ENCODE assay signal across 26 mouse cellular contexts in genomic region chr16:85035815-85036214, GRCm38 (mm10).
DNase-seq lines count a peak whose midpoint lies in the region; ATAC-seq lines count a peak whose summit lies in the region.
"Had no signal": no experiment of that assay in that cellular context is flagged by ENCODE, and none has a peak within 500 bp of the region (broad histone marks: within the 10 kb centered on the region; RNA-seq: fewer than 3 reads in every experiment).

No protein-coding gene starts in this region.

- no peak overlapping the region for H3K4me2 ChIP-seq in forebrain, embryonic 15.5 days (replicated peaks)
- no peak overlapping the region for H3K4me2 ChIP-seq in forebrain, embryonic 14.5 days (ENCODE audit: low read length)
- H3K4me2 ChIP-seq in midbrain, embryonic 13.5 days (replicated peaks) = no peak overlapping the region
- H3K4me2 ChIP-seq in midbrain, embryonic 11.5 days = no peak overlapping the region
- H3K4me2 ChIP-seq in neural tube, embryonic 15.5 days = no peak overlapping the region
- H3K4me2 ChIP-seq: heart, embryonic 15.5 days; kidney, embryonic 15.5 days; limb, embryonic 12.5 days; lung, embryonic 15.5 days; midbrain, embryonic 12.5 days had no signal

- no peak for DNase-seq in forebrain, embryonic 14.5 days (ENCODE audit: low spot score)
- DNase-seq in midbrain, embryonic 11.5 days (ENCODE audit: low spot score, missing footprints) = no peak
- peak; percentile 47 for DNase-seq in brain, adult 2 months (ENCODE audit: low read depth, low spot score)
- no peak for DNase-seq in thymus, postnatal 25 days
- DNase-seq: adrenal gland, postnatal 14 days; cerebellum, adult 18-20 months; cerebellum, postnatal 10 days; gastrocnemius, postnatal 10 days; kidney, adult 11 months; kidney, postnatal 25 days; right cerebral cortex, adult 18-20 months; thymus, adult 18-20 months; thymus, postnatal 36 days had no signal

- no peak overlapping the region for H3K4me3 ChIP-seq in forebrain, embryonic 15.5 days
- H3K4me3 ChIP-seq in forebrain, embryonic 14.5 days (ENCODE audit: low read depth, low read length) = no peak overlapping the region
- H3K4me3 ChIP-seq in midbrain, embryonic 13.5 days (replicated peaks) = no peak overlapping the region
- no peak overlapping the region for H3K4me3 ChIP-seq in midbrain, embryonic 11.5 days (ENCODE audit: low read depth, low read length)
- no peak overlapping the region for H3K4me3 ChIP-seq in neural tube, embryonic 15.5 days (replicated peaks)
- H3K4me3 ChIP-seq: heart, embryonic 15.5 days; kidney, embryonic 15.5 days; left cerebral cortex, adult 2 months; limb, embryonic 12.5 days; lung, embryonic 15.5 days; midbrain, embryonic 12.5 days; myocyte had no signal

- no peak overlapping the region for H3K27ac ChIP-seq in forebrain, embryonic 15.5 days (replicated peaks)
- H3K27ac ChIP-seq in forebrain, embryonic 14.5 days (ENCODE audit: low read depth, low read length) = no peak overlapping the region
- 0 out of 2 replicates have a peak overlapping the region, but pooled peaks have one; percentile 30 for H3K27ac ChIP-seq in midbrain, embryonic 13.5 days
- no peak overlapping the region for H3K27ac ChIP-seq in midbrain, embryonic 11.5 days (ENCODE audit: low read depth, low read length)
- 0 out of 2 replicates have a peak overlapping the region, but pooled peaks have one; percentile 4 for H3K27ac ChIP-seq in neural tube, embryonic 15.5 days (replicated peaks)
- H3K27ac ChIP-seq: heart, embryonic 15.5 days; kidney, embryonic 15.5 days; left cerebral cortex, adult 2 months; limb, embryonic 12.5 days; lung, embryonic 15.5 days; midbrain, embryonic 12.5 days; stomach, postnatal 0 days had no signal

- peaks cover 12% of the 10 kb centered on the region for H3K36me3 ChIP-seq in forebrain, embryonic 15.5 days
- peaks cover 14% of the 10 kb centered on the region for H3K36me3 ChIP-seq in forebrain, embryonic 14.5 days (ENCODE audit: control insufficient read depth, insufficient read depth, low read length)
- H3K36me3 ChIP-seq in midbrain, embryonic 13.5 days = peaks cover 29% of the 10 kb centered on the region
- peaks cover 4% of the 10 kb centered on the region; the same call in 1 of the 2 replicates for H3K36me3 ChIP-seq in midbrain, embryonic 11.5 days (ENCODE audit: control insufficient read depth, insufficient read depth, low read length)
- peaks cover 11% of the 10 kb centered on the region for H3K36me3 ChIP-seq in neural tube, embryonic 15.5 days

- WGBS in forebrain, embryonic 15.5 days = 86% methylated on average over 5 of the region's 5 CpGs
- WGBS in forebrain, embryonic 14.5 days = 88% methylated on average over 5 of the region's 5 CpGs
- WGBS in midbrain, embryonic 13.5 days = 80% methylated on average over 5 of the region's 5 CpGs
- WGBS in midbrain, embryonic 11.5 days = 87% methylated on average over 5 of the region's 5 CpGs
- 76% methylated on average over 5 of the region's 5 CpGs for WGBS in neural tube, embryonic 15.5 days

- no peak overlapping the region for H3K9ac ChIP-seq in forebrain, embryonic 15.5 days (replicated peaks)
- H3K9ac ChIP-seq in forebrain, embryonic 14.5 days (ENCODE audit: low read length) = no peak overlapping the region
- H3K9ac ChIP-seq in midbrain, embryonic 13.5 days (replicated peaks) = no peak overlapping the region
- no peak overlapping the region for H3K9ac ChIP-seq in midbrain, embryonic 11.5 days (ENCODE audit: low read length)
- H3K9ac ChIP-seq in neural tube, embryonic 15.5 days (replicated peaks) = no peak overlapping the region
- H3K9ac ChIP-seq: heart, embryonic 15.5 days; kidney, embryonic 15.5 days; limb, embryonic 12.5 days; lung, embryonic 15.5 days; midbrain, embryonic 12.5 days had no signal

- H3K4me1 ChIP-seq in forebrain, embryonic 15.5 days = no peaks in the 10 kb centered on the region; the same call in 1 of the 2 replicates
- no peaks in the 10 kb centered on the region for H3K4me1 ChIP-seq in forebrain, embryonic 14.5 days (ENCODE audit: control insufficient read depth, insufficient read depth, low read length)
- H3K4me1 ChIP-seq in midbrain, embryonic 13.5 days (replicated peaks) = peaks cover 17% of the 10 kb centered on the region
- H3K4me1 ChIP-seq in midbrain, embryonic 11.5 days (ENCODE audit: control insufficient read depth, insufficient read depth, low read length) = no peaks in the 10 kb centered on the region
- peaks cover 23% of the 10 kb centered on the region for H3K4me1 ChIP-seq in neural tube, embryonic 15.5 days
- H3K4me1 ChIP-seq: lung, embryonic 15.5 days; midbrain, embryonic 12.5 days had no signal

- no peaks in the 10 kb centered on the region for H3K9me3 ChIP-seq in forebrain, embryonic 15.5 days
- no peaks in the 10 kb centered on the region for H3K9me3 ChIP-seq in forebrain, embryonic 14.5 days (replicated peaks; ENCODE audit: control insufficient read depth, low read length)
- no peaks in the 10 kb centered on the region for H3K9me3 ChIP-seq in midbrain, embryonic 13.5 days
- no peaks in the 10 kb centered on the region for H3K9me3 ChIP-seq in midbrain, embryonic 11.5 days (ENCODE audit: control insufficient read depth, low read length)
- H3K9me3 ChIP-seq in neural tube, embryonic 15.5 days (replicated peaks) = no peaks in the 10 kb centered on the region
- H3K9me3 ChIP-seq: heart, embryonic 15.5 days; kidney, embryonic 15.5 days; limb, embryonic 12.5 days; lung, embryonic 15.5 days; midbrain, embryonic 12.5 days had no signal

- no peaks in the 10 kb centered on the region for H3K27me3 ChIP-seq in forebrain, embryonic 15.5 days
- no peaks in the 10 kb centered on the region for H3K27me3 ChIP-seq in forebrain, embryonic 14.5 days (replicated peaks; ENCODE audit: control insufficient read depth, insufficient read depth, low read length)
- no peaks in the 10 kb centered on the region for H3K27me3 ChIP-seq in midbrain, embryonic 13.5 days
- no peaks in the 10 kb centered on the region for H3K27me3 ChIP-seq in midbrain, embryonic 11.5 days (ENCODE audit: control insufficient read depth, insufficient read depth, low read length)
- no peaks in the 10 kb centered on the region for H3K27me3 ChIP-seq in neural tube, embryonic 15.5 days (replicated peaks)
- H3K27me3 ChIP-seq: heart, embryonic 15.5 days; kidney, embryonic 15.5 days; limb, embryonic 12.5 days; lung, embryonic 15.5 days; midbrain, embryonic 12.5 days; Patski had no signal

- 0 out of 2 replicates have a peak, but pooled peaks have one; percentile 55 for ATAC-seq in forebrain, embryonic 15.5 days (replicated peaks)
- ATAC-seq in forebrain, embryonic 14.5 days = no peak
- peak; percentile 71; the same call in 1 of the 2 replicates for ATAC-seq in midbrain, embryonic 13.5 days
- no peak for ATAC-seq in midbrain, embryonic 11.5 days (ENCODE audit: low FRiP score)
- ATAC-seq in neural tube, embryonic 15.5 days (ENCODE audit: low FRiP score) = no peak
- ATAC-seq: inflammation-experienced regulatory T-cells, adult 6 months; Patski had no signal

Comparison
In these comparisons a context has a peak if more than half of its experiments do, and no peak if none do; other contexts are left out.
1. ATAC-seq: peak in forebrain, embryonic 15.5 days (single experiment) and midbrain, embryonic 13.5 days (single experiment); none in forebrain, embryonic 14.5 days (single experiment), midbrain, embryonic 11.5 days (single experiment) and neural tube, embryonic 15.5 days (single experiment).
2. H3K27ac ChIP-seq: peak in midbrain, embryonic 13.5 days (single experiment) and neural tube, embryonic 15.5 days (single experiment); none in forebrain, embryonic 15.5 days (single experiment), forebrain, embryonic 14.5 days (single experiment) and midbrain, embryonic 11.5 days (single experiment).